Mouse (Mus musculus): ENCODE results near the gene Tas2r119.

GRCm38 (mm10) chr15:32171764-32172163, 5.3 kb upstream of the Tas2r119 start:
- TF ChIP-seq CTCF (conservative IDR thresholded peaks at IDR 0.05; ENCODE audit: low read length), result no peak
- no peak for TF ChIP-seq POU5F1 (IDR thresholded peaks at IDR 0.05; ENCODE audit: borderline replicate concordance, low read length)
- no peak for TF ChIP-seq NANOG (IDR thresholded peaks at IDR 0.05; ENCODE audit: borderline replicate concordance, low read length)
